Mouse (Mus musculus): ENCODE measurements around the gene Antxrl.

Antxrl gene

GRCm38 (mm10) chr14:34052516-34052915, at the start of gene Antxrl:
Gene Antxrl, plus strand, starts transcription at chr14:34052707.
- DNase-seq, result no peak

GRCm38 (mm10) chr14:34015063-34015462, 37.4 kb upstream of the Antxrl start, which contains the start of gene Gm30083:
Gene Gm30083, minus strand, starts transcription at chr14:34015182.
- DNase-seq, result no peak

GRCm38 (mm10) chr14:34016381-34016780, 36.1 kb upstream of the Antxrl start, which contains the start of gene Gm5460:
Gene Gm5460, plus strand, starts transcription at chr14:34016758.
- DNase-seq, result no peak

DNA sequence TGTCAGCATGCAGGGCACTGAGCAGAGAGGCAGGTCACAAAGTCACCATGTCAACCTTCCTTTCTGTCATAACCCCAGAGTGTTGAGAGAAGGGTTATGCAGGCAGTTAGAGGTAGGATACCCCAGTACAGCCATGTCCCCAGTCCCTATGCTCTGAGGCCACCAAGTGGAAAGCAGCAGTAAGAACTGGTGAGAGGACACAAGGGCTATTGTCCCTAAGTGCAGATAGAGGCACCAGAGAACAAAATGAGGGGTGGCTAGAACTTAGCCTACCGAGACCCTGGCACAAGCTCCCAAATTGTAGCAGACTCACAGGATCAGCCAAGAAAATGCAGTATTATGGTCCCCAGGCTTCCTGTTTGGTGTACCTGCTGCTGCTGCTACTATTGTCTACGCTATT, 35.6 kb upstream of the Antxrl start:
- no peak for DNase-seq

GRCm38 (mm10) chr14:34026710-34027109, 25.8 kb upstream of the Antxrl start:
- DNase-seq, result no peak

- DNase-seq, result no peak
These were observed 18.5 kb upstream of the Antxrl start for GRCm38 (mm10) chr14:34033841-34034610.

DNA sequence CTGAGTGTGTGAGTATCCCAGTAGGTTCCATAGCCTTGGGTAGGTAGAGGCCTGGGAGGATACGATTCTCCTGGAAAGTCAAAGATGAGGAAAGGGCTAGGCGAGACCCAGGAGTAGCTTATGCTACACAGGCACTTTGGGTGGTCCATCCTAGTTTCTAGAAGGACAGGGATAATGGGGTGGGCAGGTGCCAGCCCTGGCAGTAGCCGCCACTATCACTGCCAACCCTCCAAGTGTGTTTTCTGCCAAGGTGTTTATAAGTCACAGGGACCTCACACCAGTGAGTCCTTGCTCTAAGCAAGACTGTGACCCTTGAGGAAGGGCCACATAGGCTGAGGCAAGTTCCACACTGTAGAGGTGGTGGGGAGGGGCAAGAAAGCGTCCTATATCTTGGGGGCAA, 11.3 kb upstream of the Antxrl start:
- no peak for DNase-seq

DNA sequence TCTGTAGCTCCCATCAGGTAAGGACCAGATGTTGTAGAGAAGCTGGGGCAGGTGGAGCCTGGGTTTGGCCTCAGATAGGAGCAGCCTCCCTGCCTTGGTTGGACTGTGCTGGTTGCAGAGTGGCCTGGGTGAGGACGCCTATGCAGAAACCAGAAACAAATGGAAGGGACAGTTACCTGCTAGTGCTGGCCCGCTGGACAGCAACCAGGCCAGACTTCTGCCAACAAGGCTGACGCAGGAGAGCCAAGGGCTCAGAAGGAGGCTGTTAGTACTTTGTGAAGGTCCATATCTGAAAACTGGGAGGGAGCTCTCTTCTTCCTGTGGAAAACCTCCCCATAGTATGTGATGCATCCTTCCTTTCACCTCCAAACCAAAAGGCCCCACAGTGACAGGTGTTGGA, 9.2 kb upstream of the Antxrl start:
- no peak for DNase-seq

DNA sequence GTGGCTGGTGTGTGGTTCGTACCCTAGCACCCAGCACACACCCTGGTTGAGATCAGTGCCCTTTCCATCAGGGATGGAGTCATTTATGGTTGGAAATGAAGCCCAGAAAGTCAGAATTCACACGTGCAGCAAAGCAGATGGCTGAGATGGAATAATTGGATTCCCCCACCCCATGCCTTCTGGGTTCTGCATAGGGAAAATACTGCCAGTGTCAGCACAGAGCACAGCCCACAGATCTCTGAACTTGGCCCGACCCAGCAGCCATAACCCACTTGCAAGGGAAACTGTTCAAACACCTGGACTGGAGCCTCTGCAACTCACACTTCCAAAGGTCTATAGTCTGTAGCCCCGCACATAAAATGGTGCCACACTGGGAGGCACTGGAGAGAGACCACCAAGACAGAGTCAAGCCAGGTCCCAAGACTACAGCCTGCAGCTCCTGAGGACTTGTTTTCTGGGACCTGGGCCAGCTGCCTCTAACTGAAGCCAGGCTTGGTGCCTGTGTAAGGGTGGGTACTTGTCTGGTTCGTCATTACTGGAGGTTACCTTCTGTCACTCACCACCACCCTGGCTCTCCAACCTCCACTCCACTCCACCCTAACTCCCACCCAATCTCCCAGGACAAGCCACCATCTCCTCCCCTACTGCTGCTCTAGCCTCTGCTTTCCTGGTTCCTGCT, 2.3 kb upstream of the Antxrl start:
- DNase-seq, result no peak

GRCm38 (mm10) chr14:34071665-34072064, 19.2 kb downstream of the Antxrl start:
- no peak for DNase-seq

GRCm38 (mm10) chr14:34075346-34075745, 22.8 kb downstream of the Antxrl start:
- DNase-seq, result peak in 1 of 2 experiments; percentile 20

DNA sequence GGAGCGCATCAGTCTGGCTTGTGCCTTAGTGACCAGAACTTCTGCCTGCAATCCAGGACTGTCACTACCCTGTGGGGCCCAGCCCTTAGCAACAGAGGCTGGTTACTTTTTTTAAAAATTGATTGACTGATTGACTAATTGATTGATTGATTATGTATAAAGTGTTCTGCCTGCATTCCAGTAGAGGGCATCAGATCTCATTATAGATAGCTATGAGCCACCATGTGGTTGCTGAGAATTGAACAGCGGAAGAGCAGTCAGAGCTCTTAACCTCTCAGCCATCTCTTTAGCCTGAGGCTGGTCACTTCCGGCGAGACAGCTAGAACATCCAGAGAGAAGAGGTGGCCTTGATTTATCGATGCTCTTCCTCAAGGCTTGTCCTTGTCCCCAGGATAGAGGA, 24.7 kb downstream of the Antxrl start:
- DNase-seq, result no peak

DNA sequence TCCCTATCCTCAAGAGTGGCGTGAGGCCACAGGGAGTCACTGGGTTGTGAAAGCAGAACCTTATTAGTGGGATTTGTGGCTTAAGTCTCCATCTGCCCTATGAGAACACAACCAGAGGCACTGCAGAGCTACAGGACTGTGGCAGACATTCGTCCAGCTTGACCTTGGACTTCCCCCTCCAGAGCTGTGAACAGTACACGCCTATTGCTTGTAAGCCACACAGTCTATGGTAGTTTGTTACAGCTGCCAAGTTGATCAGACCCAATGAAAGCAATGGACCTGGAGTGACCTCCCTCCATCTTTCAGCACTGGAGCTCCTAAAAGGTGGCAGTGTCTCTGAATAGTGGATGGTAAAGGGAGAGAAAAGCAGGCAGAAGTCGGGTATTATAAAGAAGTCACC, 25.8 kb downstream of the Antxrl start:
- DNase-seq, result no peak

DNA sequence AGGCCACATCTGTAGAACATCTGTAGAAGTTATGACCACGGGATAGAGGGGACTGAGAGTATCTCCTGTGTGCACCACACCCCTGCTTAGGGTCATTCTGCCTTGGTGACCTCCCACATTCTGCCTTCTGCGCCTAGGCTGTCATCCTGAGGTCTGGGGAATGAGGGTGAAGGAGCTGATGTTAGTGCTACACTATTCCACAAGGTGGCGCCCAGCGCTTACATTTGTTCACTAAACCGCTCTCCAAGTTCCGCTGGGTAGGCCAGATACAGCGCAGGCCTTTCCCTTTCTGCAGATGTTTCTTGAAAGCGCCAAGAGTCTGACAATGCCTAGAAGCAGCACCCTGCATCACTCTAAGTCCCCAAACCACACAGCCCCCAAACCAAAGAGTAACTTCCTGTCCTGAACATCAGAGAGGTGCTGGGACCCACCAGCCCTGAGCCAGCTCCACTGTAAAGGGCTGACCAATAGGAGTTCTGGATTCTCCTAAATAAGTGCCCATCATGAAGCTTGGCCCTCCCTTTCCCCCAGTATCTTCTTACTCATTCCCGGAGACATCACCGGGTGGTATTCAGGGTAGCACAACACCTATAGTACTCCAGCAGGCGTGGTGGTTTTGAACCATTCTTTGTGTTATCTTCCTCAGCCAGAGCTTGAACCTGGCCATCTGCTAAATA, 28.0 kb downstream of the Antxrl start:
- peak; percentile 77 to 80 for DNase-seq

DNA sequence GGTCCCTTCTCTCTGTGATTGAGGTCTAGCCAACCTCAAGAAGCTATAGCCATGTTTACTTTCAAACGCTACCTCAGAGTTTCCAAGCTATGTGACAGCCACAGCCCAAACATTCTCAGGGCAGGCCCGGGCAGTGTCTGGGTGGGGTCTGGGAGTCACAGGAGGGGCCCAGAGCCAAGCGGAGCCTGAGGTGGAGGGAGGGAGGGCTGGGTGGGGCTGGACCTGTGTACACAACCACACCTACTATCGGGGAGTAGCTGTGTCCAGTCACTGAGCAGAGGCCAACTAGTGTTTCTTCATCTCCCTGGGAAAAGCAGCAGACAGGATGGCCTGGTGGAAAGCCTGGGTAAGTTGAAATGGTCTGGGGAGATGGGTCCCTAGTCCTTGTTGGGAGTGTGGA, 33.2 kb downstream of the Antxrl start, which contains the start of gene Anxa8:
Anxa8 (plus strand) TSS at position 251 of the 400 bp plus-strand sequence.
- no peak for DNase-seq

DNA sequence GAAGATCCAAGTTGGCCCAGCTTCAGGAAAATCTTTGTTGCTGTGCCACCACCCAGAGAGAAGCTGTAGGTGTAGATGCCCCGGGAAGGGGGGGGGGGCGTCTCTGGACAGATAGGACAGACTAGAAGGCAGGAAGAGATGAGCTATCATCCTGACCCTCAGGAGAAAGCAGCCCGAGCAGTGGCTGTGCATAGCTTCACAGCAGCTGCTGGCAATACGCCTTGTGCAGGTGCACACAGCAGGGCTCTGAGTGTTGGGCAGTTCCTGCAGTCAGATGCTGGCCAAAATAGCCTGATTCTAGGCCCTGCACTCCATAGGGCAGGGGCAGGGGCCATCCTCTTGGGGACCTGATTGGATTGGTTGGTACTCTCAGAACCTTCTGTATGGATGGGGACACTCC, 34.3 kb downstream of the Antxrl start:
- DNase-seq, result no peak

GRCm38 (mm10) chr14:34087856-34088398, 35.4 kb downstream of the Antxrl start:
- no peak for DNase-seq

DNA sequence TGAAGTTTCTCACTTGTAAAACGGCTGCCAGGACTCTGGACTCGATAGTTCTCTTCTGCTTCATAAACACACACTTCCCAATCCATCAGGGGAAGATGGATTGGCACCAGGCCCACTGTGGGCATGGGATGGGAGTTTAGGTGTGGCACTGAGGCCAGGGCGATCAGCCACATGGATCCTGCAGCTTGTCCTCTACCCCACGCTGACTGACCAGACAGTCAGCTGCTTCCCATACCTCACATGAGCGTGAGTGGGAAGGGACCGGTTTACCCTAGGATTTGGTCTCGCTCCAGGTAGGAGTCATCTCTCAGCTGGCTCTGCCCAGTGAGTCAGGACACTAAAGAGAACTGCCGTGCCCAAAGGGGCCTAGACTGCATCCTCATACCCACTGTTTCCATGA, 37.3 kb downstream of the Antxrl start:
- DNase-seq, result no peak

- peak in 1 of 2 experiments; percentile 11 for DNase-seq
These were observed 39.0 kb downstream of the Antxrl start for GRCm38 (mm10) chr14:34091475-34091874.

DNA sequence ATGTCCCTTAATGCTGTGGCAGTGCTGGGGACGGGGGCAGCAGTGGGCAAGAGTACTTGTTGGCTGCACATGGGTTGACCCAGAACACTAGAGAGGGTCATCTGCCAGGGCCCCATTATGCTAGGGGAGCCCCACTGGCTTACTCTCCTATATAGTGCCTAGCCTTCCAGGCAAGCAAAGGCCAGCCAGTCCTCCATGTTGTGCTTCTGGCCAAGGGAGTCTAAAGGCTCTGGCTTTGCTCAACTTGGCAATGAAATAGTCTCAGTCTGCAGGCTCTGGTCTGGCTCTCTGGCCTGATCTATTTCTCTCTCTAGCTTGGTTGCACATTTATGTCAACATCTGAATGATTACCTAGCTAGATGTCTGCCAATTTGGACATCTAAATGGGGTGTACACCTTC, 40.3 kb downstream of the Antxrl start:
- no peak for DNase-seq

GRCm38 (mm10) chr14:34096161-34096560, 43.7 kb downstream of the Antxrl start:
- no peak for DNase-seq

GRCm38 (mm10) chr14:34102601-34103000, 50.1 kb downstream of the Antxrl start, which contains the start of gene A630023A22Rik:
Gene A630023A22Rik, minus strand, starts transcription at chr14:34102754.
- DNase-seq, result no peak

DNA sequence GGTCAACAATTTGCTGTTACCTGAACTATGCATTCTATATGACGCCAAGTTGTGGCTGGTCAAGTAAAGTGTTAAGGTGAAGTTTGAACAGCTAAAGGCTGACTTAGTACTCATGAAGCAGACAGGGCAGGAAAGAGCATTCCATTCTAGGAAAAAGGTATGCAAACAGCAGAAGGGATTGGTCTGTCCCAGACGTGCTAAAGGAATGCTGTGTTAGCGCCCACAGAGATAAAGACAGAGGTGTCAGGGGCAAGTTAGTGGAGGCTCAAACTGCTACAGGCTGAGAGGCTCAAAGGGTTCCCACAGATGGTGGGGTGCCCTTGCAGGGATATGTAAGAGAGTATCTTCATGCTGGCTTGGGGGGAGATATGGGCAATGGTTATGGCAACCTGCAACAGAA, 51.3 kb downstream of the Antxrl start:
- no peak for DNase-seq

Data from kidney, postnatal 25 days (tissue).